Mouse (Mus musculus) spleen, postnatal 14 days (tissue): ENCODE data around the gene Ankfn1.

ENCODE experiments used
- DNase-seq, 2 experiments: peaks; one replicate each; pipeline ENCODE4 v3.0.0; 2021 to 2022; ENCODE audit warnings: low spot score in 2 of 2

Ankfn1 gene

GRCm38 (mm10) chr11:89370373-89370772 lies 407.1 kb downstream of the Ankfn1 start:
- DNase-seq, result no peak

GRCm38 (mm10) chr11:89363981-89364380 lies 413.5 kb downstream of the Ankfn1 start:
- DNase-seq, result no peak

- no peak for DNase-seq
These were observed 416.6 kb downstream of the Ankfn1 start for GRCm38 (mm10) chr11:89360895-89361294.

GRCm38 (mm10) chr11:89358546-89358945 lies 418.9 kb downstream of the Ankfn1 start:
- no peak for DNase-seq

GRCm38 (mm10) chr11:89356479-89356878 lies 421.0 kb downstream of the Ankfn1 start:
- DNase-seq, result no peak

- DNase-seq, result no peak
These were observed 421.4 kb downstream of the Ankfn1 start for GRCm38 (mm10) chr11:89356018-89356417.

- DNase-seq, result no peak
These were observed 437.2 kb downstream of the Ankfn1 start for GRCm38 (mm10) chr11:89340238-89340637.
